Mouse (Mus musculus) thymus, adult 2 months (tissue): ENCODE measurements around the gene Ptpn6. TPM values are rescaled to one million over a fixed set of nuclear protein-coding genes. Genes with fewer than 3 reads are reported as not detected.
A peak's percentile ranks its signal among the peaks of the same experiment; 100 is the strongest.

Experiments used
- DNase-seq: peaks from one replicate; pipeline ENCODE4 v3.0.0; 2021
- H3K27ac ChIP-seq: fragments of 200-500 bp; 2 replicates; pipeline ENCODE4 v1.5.1; 2012; ENCODE audit warnings: low read length, control low read depth; ENCODE audit not compliant: control insufficient read depth, insufficient read depth
- H3K27me3 ChIP-seq: fragments of 200-500 bp; 2 replicates; pipeline ENCODE4 v1.6.1; 2012; ENCODE audit warnings: mild to moderate bottlenecking, low read length, moderate library complexity, mixed read lengths; ENCODE audit not compliant: control insufficient read depth, insufficient read depth
- H3K36me3 ChIP-seq: fragments of 200-500 bp; 2 replicates; pipeline ENCODE4 v1.6.1; 2012; ENCODE audit warnings: mild to moderate bottlenecking, low read length, moderate library complexity; ENCODE audit not compliant: control insufficient read depth, insufficient read depth
- H3K4me1 ChIP-seq: fragments of 200-500 bp; replicated peaks from 2 replicates; pipeline ENCODE4 v1.6.1; 2012; ENCODE audit warnings: low read length; ENCODE audit not compliant: control insufficient read depth, insufficient read depth
- H3K4me3 ChIP-seq: fragments of 200-500 bp; 2 replicates; pipeline ENCODE4 v1.5.1; 2012; ENCODE audit warnings: mild to moderate bottlenecking, low read length, control low read depth, moderate library complexity; ENCODE audit not compliant: control insufficient read depth, insufficient read depth
- CTCF ChIP-seq: fragments of 200-500 bp; IDR thresholded peaks from 2 replicates; pipeline ENCODE4 v1.5.1; 2012; ENCODE audit warnings: mild to moderate bottlenecking, control low read depth, low read length, moderate library complexity, borderline replicate concordance; ENCODE audit not compliant: control insufficient read depth, poor library complexity, insufficient read depth; ENCODE audit errors: extremely low read depth
- POLR2A ChIP-seq: fragments of 200-500 bp; IDR thresholded peaks from 2 replicates; pipeline ENCODE4 v1.6.1; 2012; ENCODE audit warnings: mild to moderate bottlenecking, low read length, control low read depth, moderate library complexity; ENCODE audit not compliant: control insufficient read depth, poor library complexity, insufficient read depth; ENCODE audit errors: extremely low read depth
- WGBS: fragments of 180-500 bp; shearing (Covaris S2); methylation state at CpG from one replicate; pipeline ENCODE4 v1.1.7; 2018; 5-methylcytosine and 5-hydroxymethylcytosine counted together
- polyA plus RNA-seq: library from polyadenylated mRNA; depleted of rRNA; stranded (reverse); fragments of >200 nt; gene quantifications from 2 replicates; pipeline ENCODE4 v1.2.3, GENCODE M21; 2012

Gene Ptpn6
- polyA plus RNA-seq, 1 experiment = 210 TPM

- TF ChIP-seq CTCF (no peak), POLR2A (no peak)
Measured at GRCm38 (mm10) chr6:124746654-124747632, 8.4 kb upstream of the Ptpn6 start.

GRCm38 (mm10) chr6:124746296-124746605 lies 7.7 kb upstream of the Ptpn6 start:
- Histone ChIP-seq H3K4me3 (peak overlapping the region; percentile 72), H3K36me3 (no peaks in the 10 kb centered on the region), H3K27ac (no peak overlapping the region), H3K27me3 (no peaks in the 10 kb centered on the region), H3K4me1 (peaks cover 30% of the 10 kb centered on the region)
- no peak for DNase-seq
- no peak for TF ChIP-seq CTCF
- WGBS = 14% methylated on average over 8 of the region's 8 CpGs

More at GRCm38 (mm10) chr6:124746654-124747632, 8.4 kb upstream of the Ptpn6 start:
- WGBS = 96% methylated on average over 7 of the region's 7 CpGs
- Histone ChIP-seq H3K27me3 (no peaks in the 10 kb centered on the region), H3K27ac (no peak overlapping the region), H3K4me3 (peak overlapping the region; percentile 72; the same call in 1 of the 2 replicates), H3K4me1 (peaks cover 28% of the 10 kb centered on the region), H3K36me3 (no peaks in the 10 kb centered on the region)
- no peak for DNase-seq

- Histone ChIP-seq H3K27me3 (no peaks in the 10 kb centered on the region), H3K4me3 (peak overlapping the region; percentile 72), H3K36me3 (no peaks in the 10 kb centered on the region), H3K27ac (peak overlapping the region; percentile 8; the same call in 1 of the 2 replicates), H3K4me1 (peaks cover 27% of the 10 kb centered on the region)
- peak; percentile 97 for TF ChIP-seq CTCF
- peak; percentile 87 for TF ChIP-seq POLR2A
- 1% methylated on average over 85 of the region's 85 CpGs for WGBS
- peak; percentile 94 for DNase-seq
Measured at GRCm38 (mm10) chr6:124745490-124746295, 7.2 kb upstream of the Ptpn6 start.

GRCm38 (mm10) chr6:124744755-124745321 lies 6.3 kb upstream of the Ptpn6 start:
- Histone ChIP-seq H3K27me3 (no peaks in the 10 kb centered on the region), H3K4me1 (peaks cover 25% of the 10 kb centered on the region), H3K27ac (no peak overlapping the region), H3K36me3 (no peaks in the 10 kb centered on the region), H3K4me3 (0 out of 2 replicates have a peak overlapping the region, but pooled peaks have one; percentile 11)
- WGBS = 74% methylated on average over 26 of the region's 26 CpGs
- DNase-seq = no peak
- TF ChIP-seq CTCF = no peak
- no peak for TF ChIP-seq POLR2A

GRCm38 (mm10) chr6:124743647-124744046 lies 5.1 kb upstream of the Ptpn6 start:
- WGBS = 97% methylated on average over 8 of the region's 8 CpGs
- Histone ChIP-seq H3K4me1 (peaks cover 37% of the 10 kb centered on the region), H3K4me3 (no peak overlapping the region), H3K27ac (no peak overlapping the region), H3K36me3 (no peaks in the 10 kb centered on the region), H3K27me3 (no peaks in the 10 kb centered on the region)
- TF ChIP-seq CTCF (no peak), POLR2A (no peak)
- DNase-seq = no peak

- Histone ChIP-seq H3K27me3 (no peaks in the 10 kb centered on the region), H3K36me3 (no peaks in the 10 kb centered on the region), H3K4me3 (no peak overlapping the region), H3K4me1 (peaks cover 44% of the 10 kb centered on the region), H3K27ac (no peak overlapping the region)
- DNase-seq = no peak
- no peak for TF ChIP-seq POLR2A
- no peak for TF ChIP-seq CTCF
- WGBS = 94% methylated on average over 15 of the region's 15 CpGs
Measured at GRCm38 (mm10) chr6:124742839-124743514, 4.5 kb upstream of the Ptpn6 start.
